Mouse (Mus musculus): ENCODE results near the gene Hace1. TPM values are rescaled to one million over a fixed set of nuclear protein-coding genes. Genes with fewer than 3 reads are reported as not detected.

The Hace1 gene
- polyA plus RNA-seq, 1 experiment from 2014 or later = 16.6 TPM

- no peaks in the 10 kb centered on the region for H3K27me3 ChIP-seq
- H3K27ac ChIP-seq (replicated peaks) = no peak overlapping the region
- no peak for ATAC-seq (ENCODE audit: low read depth)
- no peaks in the 10 kb centered on the region for H3K9me3 ChIP-seq
- H3K36me3 ChIP-seq = 0 out of 2 replicates have a peak, but pooled peaks cover 9% of the 10 kb centered on the region
- H3K4me2 ChIP-seq = no peak overlapping the region
- H3K4me1 ChIP-seq (replicated peaks) = no peaks in the 10 kb centered on the region; the same call in none of the 2 replicates
- WGBS = 77% methylated on average over 3 of the region's 3 CpGs
- H3K9ac ChIP-seq = no peak overlapping the region
- no peak overlapping the region for H3K4me3 ChIP-seq
Measured at GRCm38 (mm10) chr10:45710848-45711247, 133.2 kb downstream of the Hace1 start.

- Histone ChIP-seq H3K4me2 (no peak overlapping the region), H3K9ac (no peak overlapping the region), H3K4me1 (replicated peaks) (no peaks in the 10 kb centered on the region; the same call in none of the 2 replicates), H3K4me3 (no peak overlapping the region), H3K27me3 (no peaks in the 10 kb centered on the region), H3K36me3 (0 out of 2 replicates have a peak, but pooled peaks cover 9% of the 10 kb centered on the region), H3K9me3 (no peaks in the 10 kb centered on the region), H3K27ac (replicated peaks) (no peak overlapping the region)
- 36% methylated on average over 4 of the region's 4 CpGs for WGBS
- no peak for ATAC-seq (ENCODE audit: low read depth)
Measured at GRCm38 (mm10) chr10:45711348-45711747, 133.7 kb downstream of the Hace1 start.

Small RNAs within 50 kb of the gene (microRNA-seq; reads per million reads assigned to microRNA genes)
- not detected for gene Gm27731

Other genes starting within 250 kb of the Hace1 start
- gene Bves, start 242.1 kb upstream of the Hace1 start, polyA plus RNA-seq (2015; fragmentation: Nextera tagmentation; extraction: Ambion mirVana) = 3.6 and 5.1 TPM in 2 replicates
- gene Lin28b, start 91.4 kb upstream of the Hace1 start, polyA plus RNA-seq (2015; fragmentation: Nextera tagmentation; extraction: Ambion mirVana) = 9.1 TPM in 2 replicates

Data from neural tube, embryonic 13.5 days (tissue).